Mouse (Mus musculus): Measurements from ENCODE around the gene Phldb2. TPM values are rescaled to one million over a fixed set of nuclear protein-coding genes. Genes with fewer than 3 reads are reported as not detected.

Gene Phldb2
- polyA plus RNA-seq, 1 experiment from 2014 or later: 6.8 TPM

GRCm38 (mm10) chr16:45923731-45924424 is 29.5 kb downstream of the Phldb2 start:
- ATAC-seq: no peak
- WGBS: 73% methylated on average over 6 of the region's 6 CpGs
- Histone ChIP-seq H3K9ac (ENCODE audit: low read depth, low read length) (no peak overlapping the region), H3K27ac (ENCODE audit: low read depth, low read length) (no peak overlapping the region), H3K4me3 (ENCODE audit: low read length) (no peak overlapping the region), H3K4me2 (ENCODE audit: low read length) (no peak overlapping the region), H3K4me1 (ENCODE audit: control insufficient read depth, insufficient read depth, low read depth, low read length) (no peaks in the 10 kb centered on the region), H3K36me3 (ENCODE audit: control insufficient read depth, insufficient read depth, low read length) (no peaks in the 10 kb centered on the region), H3K9me3 (ENCODE audit: control insufficient read depth, low read length) (no peaks in the 10 kb centered on the region), H3K27me3 (replicated peaks; ENCODE audit: control insufficient read depth, insufficient read depth, low read length) (no peaks in the 10 kb centered on the region)

- Histone ChIP-seq H3K9ac (ENCODE audit: low read depth, low read length) (no peak overlapping the region), H3K9me3 (ENCODE audit: control insufficient read depth, low read length) (no peaks in the 10 kb centered on the region), H3K27me3 (replicated peaks; ENCODE audit: control insufficient read depth, insufficient read depth, low read length) (no peaks in the 10 kb centered on the region), H3K4me2 (ENCODE audit: low read length) (no peak overlapping the region), H3K4me1 (ENCODE audit: control insufficient read depth, insufficient read depth, low read depth, low read length) (no peaks in the 10 kb centered on the region), H3K36me3 (ENCODE audit: control insufficient read depth, insufficient read depth, low read length) (no peaks in the 10 kb centered on the region), H3K4me3 (ENCODE audit: low read length) (no peak overlapping the region), H3K27ac (ENCODE audit: low read depth, low read length) (no peak overlapping the region)
- no peak for ATAC-seq
- WGBS: 74% methylated on average over 8 of the region's 8 CpGs
Observed at GRCm38 (mm10) chr16:45922546-45923229, 30.7 kb downstream of the Phldb2 start.

GRCm38 (mm10) chr16:45919572-45919971 is 33.8 kb downstream of the Phldb2 start:
- no peak overlapping the region for H3K4me3 ChIP-seq (ENCODE audit: low read length)
- 77% methylated on average over 8 of the region's 8 CpGs for WGBS
- H3K9ac ChIP-seq (ENCODE audit: low read depth, low read length): no peak overlapping the region
- ATAC-seq: no peak
- H3K4me2 ChIP-seq (ENCODE audit: low read length): no peak overlapping the region
- H3K27me3 ChIP-seq (replicated peaks; ENCODE audit: control insufficient read depth, insufficient read depth, low read length): no peaks in the 10 kb centered on the region
- no peaks in the 10 kb centered on the region for H3K4me1 ChIP-seq (ENCODE audit: control insufficient read depth, insufficient read depth, low read depth, low read length)
- H3K9me3 ChIP-seq (ENCODE audit: control insufficient read depth, low read length): no peaks in the 10 kb centered on the region
- H3K36me3 ChIP-seq (ENCODE audit: control insufficient read depth, insufficient read depth, low read length): no peaks in the 10 kb centered on the region
- H3K27ac ChIP-seq (ENCODE audit: low read depth, low read length): no peak overlapping the region

- WGBS: 82% methylated on average over 8 of the region's 8 CpGs
- H3K9me3 ChIP-seq (ENCODE audit: control insufficient read depth, low read length): no peaks in the 10 kb centered on the region
- H3K4me3 ChIP-seq (ENCODE audit: low read length): no peak overlapping the region
- no peak for ATAC-seq
- H3K27ac ChIP-seq (ENCODE audit: low read depth, low read length): no peak overlapping the region
- H3K36me3 ChIP-seq (ENCODE audit: control insufficient read depth, insufficient read depth, low read length): no peaks in the 10 kb centered on the region
- no peaks in the 10 kb centered on the region for H3K4me1 ChIP-seq (ENCODE audit: control insufficient read depth, insufficient read depth, low read depth, low read length)
- H3K27me3 ChIP-seq (replicated peaks; ENCODE audit: control insufficient read depth, insufficient read depth, low read length): no peaks in the 10 kb centered on the region
- H3K4me2 ChIP-seq (ENCODE audit: low read length): no peak overlapping the region
- no peak overlapping the region for H3K9ac ChIP-seq (ENCODE audit: low read depth, low read length)
Observed at GRCm38 (mm10) chr16:45903595-45903994, 49.8 kb downstream of the Phldb2 start.

GRCm38 (mm10) chr16:45898459-45898858 is 54.9 kb downstream of the Phldb2 start:
- H3K9me3 ChIP-seq (ENCODE audit: control insufficient read depth, low read length): no peaks in the 10 kb centered on the region
- H3K4me1 ChIP-seq (ENCODE audit: control insufficient read depth, insufficient read depth, low read depth, low read length): no peaks in the 10 kb centered on the region
- WGBS: 95% methylated on average over 3 of the region's 3 CpGs
- no peak overlapping the region for H3K27ac ChIP-seq (ENCODE audit: low read depth, low read length)
- no peak overlapping the region for H3K4me2 ChIP-seq (ENCODE audit: low read length)
- no peaks in the 10 kb centered on the region for H3K27me3 ChIP-seq (replicated peaks; ENCODE audit: control insufficient read depth, insufficient read depth, low read length)
- H3K36me3 ChIP-seq (ENCODE audit: control insufficient read depth, insufficient read depth, low read length): no peaks in the 10 kb centered on the region
- no peak overlapping the region for H3K9ac ChIP-seq (ENCODE audit: low read depth, low read length)
- no peak for ATAC-seq
- H3K4me3 ChIP-seq (ENCODE audit: low read length): no peak overlapping the region

GRCm38 (mm10) chr16:45896587-45896986 is 56.8 kb downstream of the Phldb2 start:
- Histone ChIP-seq H3K9ac (ENCODE audit: low read depth, low read length) (no peak overlapping the region), H3K4me1 (ENCODE audit: control insufficient read depth, insufficient read depth, low read depth, low read length) (no peaks in the 10 kb centered on the region), H3K4me3 (ENCODE audit: low read length) (no peak overlapping the region), H3K9me3 (ENCODE audit: control insufficient read depth, low read length) (no peaks in the 10 kb centered on the region), H3K4me2 (ENCODE audit: low read length) (no peak overlapping the region), H3K27me3 (replicated peaks; ENCODE audit: control insufficient read depth, insufficient read depth, low read length) (no peaks in the 10 kb centered on the region), H3K27ac (ENCODE audit: low read depth, low read length) (no peak overlapping the region), H3K36me3 (ENCODE audit: control insufficient read depth, insufficient read depth, low read length) (no peaks in the 10 kb centered on the region)
- ATAC-seq: no peak
- 75% methylated on average over 2 of the region's 2 CpGs for WGBS

- ATAC-seq: no peak
- no peaks in the 10 kb centered on the region for H3K4me1 ChIP-seq (ENCODE audit: control insufficient read depth, insufficient read depth, low read depth, low read length)
- 71% methylated on average over 5 of the region's 5 CpGs for WGBS
- H3K9ac ChIP-seq (ENCODE audit: low read depth, low read length): no peak overlapping the region
- H3K9me3 ChIP-seq (ENCODE audit: control insufficient read depth, low read length): no peaks in the 10 kb centered on the region
- no peak overlapping the region for H3K4me2 ChIP-seq (ENCODE audit: low read length)
- H3K27me3 ChIP-seq (replicated peaks; ENCODE audit: control insufficient read depth, insufficient read depth, low read length): no peaks in the 10 kb centered on the region
- no peak overlapping the region for H3K27ac ChIP-seq (ENCODE audit: low read depth, low read length)
- no peaks in the 10 kb centered on the region for H3K36me3 ChIP-seq (ENCODE audit: control insufficient read depth, insufficient read depth, low read length)
- no peak overlapping the region for H3K4me3 ChIP-seq (ENCODE audit: low read length)
Observed at GRCm38 (mm10) chr16:45894998-45895397, 58.4 kb downstream of the Phldb2 start.

GRCm38 (mm10) chr16:45893796-45894195 is 59.6 kb downstream of the Phldb2 start:
- H3K27me3 ChIP-seq (replicated peaks; ENCODE audit: control insufficient read depth, insufficient read depth, low read length): no peaks in the 10 kb centered on the region
- H3K4me2 ChIP-seq (ENCODE audit: low read length): no peak overlapping the region
- no peaks in the 10 kb centered on the region for H3K9me3 ChIP-seq (ENCODE audit: control insufficient read depth, low read length)
- H3K27ac ChIP-seq (ENCODE audit: low read depth, low read length): no peak overlapping the region
- WGBS: 80% methylated on average over 2 of the region's 2 CpGs
- ATAC-seq: no peak
- H3K4me3 ChIP-seq (ENCODE audit: low read length): no peak overlapping the region
- no peaks in the 10 kb centered on the region for H3K36me3 ChIP-seq (ENCODE audit: control insufficient read depth, insufficient read depth, low read length)
- H3K4me1 ChIP-seq (ENCODE audit: control insufficient read depth, insufficient read depth, low read depth, low read length): no peaks in the 10 kb centered on the region
- H3K9ac ChIP-seq (ENCODE audit: low read depth, low read length): no peak overlapping the region

- no peaks in the 10 kb centered on the region for H3K27me3 ChIP-seq (replicated peaks; ENCODE audit: control insufficient read depth, insufficient read depth, low read length)
- H3K4me3 ChIP-seq (ENCODE audit: low read length): no peak overlapping the region
- H3K4me1 ChIP-seq (ENCODE audit: control insufficient read depth, insufficient read depth, low read depth, low read length): no peaks in the 10 kb centered on the region
- H3K9me3 ChIP-seq (ENCODE audit: control insufficient read depth, low read length): no peaks in the 10 kb centered on the region
- no peak for ATAC-seq
- 52% methylated on average over 1 of the region's 1 CpGs for WGBS
- H3K4me2 ChIP-seq (ENCODE audit: low read length): no peak overlapping the region
- H3K27ac ChIP-seq (ENCODE audit: low read depth, low read length): no peak overlapping the region
- no peak overlapping the region for H3K9ac ChIP-seq (ENCODE audit: low read depth, low read length)
- no peaks in the 10 kb centered on the region for H3K36me3 ChIP-seq (ENCODE audit: control insufficient read depth, insufficient read depth, low read length)
Observed at GRCm38 (mm10) chr16:45892928-45893327, 60.5 kb downstream of the Phldb2 start.
